ENCODE assay signal across 14 mouse cellular contexts in genomic region chr2:26582203-26582602, GRCm38 (mm10). TPM values are rescaled to one million over a fixed set of nuclear protein-coding genes. Genes with fewer than 3 reads are reported as not detected.
DNase-seq lines count a peak whose midpoint lies in the region; ATAC-seq and TF ChIP-seq lines count a peak whose summit lies in the region.
"Had no signal": no experiment of that assay in that cellular context is flagged by ENCODE, and none has a peak within 500 bp of the region (broad histone marks: within the 10 kb centered on the region; RNA-seq: fewer than 3 reads in every experiment).

No protein-coding gene starts in this region.

- H3K36me3 ChIP-seq in lung, embryonic 14.5 days (ENCODE audit: insufficient read depth), result 0 out of 2 replicates have a peak, but pooled peaks cover 2% of the 10 kb centered on the region
- H3K36me3 ChIP-seq: hindbrain, embryonic 10.5 days; limb, embryonic 12.5 days had no signal

- 40% methylated on average over 2 of the region's 2 CpGs for WGBS in lung, embryonic 14.5 days

- peak; percentile 75 for DNase-seq in heart, adult 8-10 months (ENCODE audit: low spot score)
- DNase-seq in heart, postnatal 10 days, result no peak
- DNase-seq in lung, embryonic 14.5 days, result no peak
- no peak for DNase-seq in lung, postnatal 14 days
- peak; percentile 69 for DNase-seq in kidney, postnatal 10 days
- DNase-seq in spleen, postnatal 4 days (ENCODE audit: low spot score in 2 of 2), result no peak
- no peak for DNase-seq in gastrocnemius, adult 8-10 months (ENCODE audit: low spot score in 2 of 2)
- DNase-seq: cerebellum, adult 11 months; embryo, embryonic 11 days had no signal

- H3K27me3 ChIP-seq in lung, embryonic 14.5 days (ENCODE audit: insufficient read depth, low read length), result no peaks in the 10 kb centered on the region
- H3K27me3 ChIP-seq: limb, embryonic 12.5 days had no signal

- H3K27ac ChIP-seq in lung, embryonic 14.5 days (ENCODE audit: low read depth), result peak overlapping the region; percentile 22; the same call in 1 of the 2 replicates

- ATAC-seq in lung, embryonic 14.5 days (ENCODE audit: insufficient read depth), result no peak

- H3K4me2 ChIP-seq in lung, embryonic 14.5 days, result peak overlapping the region; percentile 37
- H3K4me2 ChIP-seq: limb, embryonic 12.5 days had no signal

- TF ChIP-seq CTCF in lung, embryonic 14.5 days (IDR thresholded peaks at IDR 0.05; ENCODE audit: low read depth), result no peak

- H3K4me3 ChIP-seq in lung, embryonic 14.5 days (ENCODE audit: low read depth, low read length), result no peak overlapping the region
- H3K4me3 ChIP-seq: hindbrain, embryonic 10.5 days; limb, embryonic 12.5 days had no signal

- intact Hi-C loops in heart, postnatal 10 days (cut with DNase I), result no loop called here

- H3K9ac ChIP-seq in lung, embryonic 14.5 days, result no peak overlapping the region
- H3K9ac ChIP-seq: limb, embryonic 12.5 days had no signal

- H3K4me1 ChIP-seq in lung, embryonic 14.5 days (ENCODE audit: insufficient read depth), result no peaks in the 10 kb centered on the region

- H3K9me3 ChIP-seq in lung, embryonic 14.5 days (ENCODE audit: low read depth, low read length), result no peaks in the 10 kb centered on the region
- H3K9me3 ChIP-seq: hindbrain, embryonic 10.5 days; limb, embryonic 12.5 days had no signal

RNA-seq across cellular contexts. Expression of gene Egfl7, which starts 2.4 kb away (rescaled TPM):
- total RNA-seq in heart, adult 8-10 months (2022), result 100 to 1,000 TPM; 122 to 172 (median 148) TPM
- total RNA-seq in heart, postnatal 10 days (2021), result 100 to 1,000 TPM; 325 to 346 TPM
- polyA plus RNA-seq in lung, embryonic 14.5 days (2014; fragmentation: Nextera tagmentation; extraction: Ambion mirVana), result 269 and 311 TPM in 2 replicates
- 10 to 100 TPM; 28.7 to 37.4 (median 31.6) TPM for total RNA-seq in gastrocnemius, adult 8-10 months (2022)

RNA-seq across cellular contexts. Expression of gene Gm20532, which starts 4.2 kb away (rescaled TPM):
- not detected for total RNA-seq in heart, adult 8-10 months (2022)
- total RNA-seq in heart, postnatal 10 days (2021), result under 1 TPM in 1 of 2 experiments, not detected in 1; 0.36 TPM
- polyA plus RNA-seq in lung, embryonic 14.5 days (2014; fragmentation: Nextera tagmentation; extraction: Ambion mirVana), result not detected in 2 replicates
- not detected for total RNA-seq in gastrocnemius, adult 8-10 months (2022)
- total RNA-seq: layer of hippocampus, adult 18-20 months; megakaryocyte progenitor cell, adult 5-6 weeks had no signal
- polyA plus RNA-seq: hindbrain, embryonic 10.5 days; spleen, adult 2 months had no signal

RNA-seq across cellular contexts. Expression of gene Agpat2, which starts 22.0 kb away (rescaled TPM):
- 10 to 100 TPM; 51.1 to 65.9 (median 60.8) TPM for total RNA-seq in heart, adult 8-10 months (2022)
- 10 to 100 TPM; 53.3 to 78.7 TPM for total RNA-seq in heart, postnatal 10 days (2021)
- polyA plus RNA-seq in lung, embryonic 14.5 days (2014; fragmentation: Nextera tagmentation; extraction: Ambion mirVana), result 30.2 and 32.9 TPM in 2 replicates
- total RNA-seq in gastrocnemius, adult 8-10 months (2022), result 1 to 10 TPM; 2.9 to 8.9 (median 5.6) TPM

RNA-seq across cellular contexts. Expression of gene Fam69b, which starts 46.1 kb away (rescaled TPM):
- 10 to 100 TPM; 15.0 to 26.6 (median 20.9) TPM for total RNA-seq in heart, adult 8-10 months (2022)
- total RNA-seq in heart, postnatal 10 days (2021), result 10 to 100 TPM; 13.8 to 16.8 TPM
- polyA plus RNA-seq in lung, embryonic 14.5 days (2014; fragmentation: Nextera tagmentation; extraction: Ambion mirVana), result 28.3 and 30.0 TPM in 2 replicates
- 1 to 10 TPM; 1.3 to 2.1 (median 1.6) TPM for total RNA-seq in gastrocnemius, adult 8-10 months (2022)

Comparison
In these comparisons a context has a peak if more than half of its experiments do, and no peak if none do; other contexts are left out.
1. DNase-seq: peak in heart, adult 8-10 months (single experiment) and kidney, postnatal 10 days (single experiment); none in heart, postnatal 10 days (0 of 2), lung, embryonic 14.5 days (single experiment), lung, postnatal 14 days (single experiment), spleen, postnatal 4 days (0 of 2) and gastrocnemius, adult 8-10 months (0 of 2).
2. RNA of gene Agpat2, which starts 22.0 kb away (total RNA-seq): 53.3 to 78.7 TPM in heart, postnatal 10 days and 51.1 to 65.9 TPM in heart, adult 8-10 months; 2.9 to 8.9 TPM in gastrocnemius, adult 8-10 months; every median in the first group is over 4 times any median in the second.